Mouse (Mus musculus): ENCODE measurements at regions not wholly inside any gene's neighbourhood (a gene's known extent, or its start where the extent isn't known, plus 50 kb on each side); places are given as distances from the start of the nearest gene placed in this dataset.

DNA sequence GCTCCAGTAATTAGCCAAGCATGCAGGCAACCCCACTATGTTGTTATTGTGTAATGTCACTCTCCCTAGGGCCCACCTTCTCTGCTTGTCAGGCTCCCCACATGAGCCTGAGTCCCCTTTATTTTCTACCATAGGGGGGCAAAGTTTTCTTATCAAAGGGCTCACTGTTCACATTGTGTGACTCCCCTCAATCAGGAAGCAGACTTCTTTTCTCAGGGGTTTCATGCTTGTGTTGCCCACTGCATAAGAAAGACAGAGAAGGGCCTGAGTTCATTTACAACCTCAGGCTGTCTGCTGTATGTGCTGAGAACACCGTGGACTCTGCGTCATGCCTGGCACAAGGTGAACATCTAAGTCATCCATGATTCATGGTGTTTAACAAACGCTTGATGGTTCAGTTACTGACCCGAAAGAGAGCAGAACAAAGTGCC, 267.6 kb upstream of the Mpped2 start:
- no peak for TF ChIP-seq CTCF (IDR thresholded peaks at IDR 0.05; ENCODE audit: low read depth)
- no peak for TF ChIP-seq EP300 (IDR thresholded peaks at IDR 0.05; ENCODE audit: low read depth)
